Mouse (Mus musculus) limb, embryonic 15.5 days (tissue): ENCODE measurements around the gene Scarb1. TPM values are rescaled to one million over a fixed set of nuclear protein-coding genes. Genes with fewer than 3 reads are reported as not detected.

ENCODE experiments used
- ATAC-seq: fragments of 200-750 bp; cut with Nextera tagmentation; 2 replicates; pipeline ENCODE4 v1.8.0; 2017; ENCODE audit warnings: low read depth, moderate TSS enrichment; ENCODE audit not compliant: insufficient number of reproducible peaks, low FRiP score, low TSS enrichment
- H3K27ac ChIP-seq: fragments of 300-500 bp; sonication (generic); 2 replicates; pipeline ENCODE4 v1.5.1; 2015; ENCODE audit warnings: moderate library complexity, mild to moderate bottlenecking, inconsistent platforms
- H3K27me3 ChIP-seq: fragments of 300-500 bp; sonication (generic); 2 replicates; pipeline ENCODE4 v1.6.1; 2015; ENCODE audit warnings: inconsistent platforms
- H3K36me3 ChIP-seq: fragments of 300-500 bp; sonication (generic); 2 replicates; pipeline ENCODE4 v1.6.1; 2015; ENCODE audit warnings: inconsistent platforms
- H3K4me1 ChIP-seq: fragments of 300-500 bp; sonication (generic); 2 replicates; pipeline ENCODE4 v1.6.1; 2015; ENCODE audit warnings: inconsistent platforms
- H3K4me2 ChIP-seq: fragments of 300-500 bp; sonication (generic); 2 replicates; pipeline ENCODE4 v1.6.1; 2015; ENCODE audit warnings: mild to moderate bottlenecking, inconsistent platforms
- H3K4me3 ChIP-seq: fragments of 300-500 bp; sonication (generic); 2 replicates; pipeline ENCODE4 v1.5.1; 2015; ENCODE audit warnings: mild to moderate bottlenecking, inconsistent platforms
- H3K9ac ChIP-seq: fragments of 300-500 bp; sonication (generic); 2 replicates; pipeline ENCODE4 v1.6.1; 2015; ENCODE audit warnings: inconsistent platforms
- H3K9me3 ChIP-seq: fragments of 300-500 bp; sonication (generic); 2 replicates; pipeline ENCODE4 v1.6.1; 2016; ENCODE audit warnings: inconsistent platforms
- WGBS: fragments of 180-500 bp; shearing (Covaris S2); methylation state at CpG from one replicate; pipeline ENCODE4 v1.1.7; 2015; 5-methylcytosine and 5-hydroxymethylcytosine counted together
- polyA plus RNA-seq: library from polyadenylated mRNA; unstranded; fragments of >200 nt; fragmentation: Nextera tagmentation; extraction: Ambion mirVana; gene quantifications from 2 replicates; pipeline ENCODE4 v1.2.1, GENCODE M21; 2015

Scarb1 gene
- polyA plus RNA-seq, 1 experiment from 2014 or later: 57.2 TPM

- H3K4me1 ChIP-seq: peaks cover 14% of the 10 kb centered on the region
- no peaks in the 10 kb centered on the region for H3K36me3 ChIP-seq
- no peak overlapping the region for H3K4me2 ChIP-seq
- H3K27ac ChIP-seq: peak overlapping the region; percentile 47; the same call in 1 of the 2 replicates
- ATAC-seq: no peak; the same call in 1 of the 2 replicates
- H3K9me3 ChIP-seq: no peaks in the 10 kb centered on the region
- no peak overlapping the region for H3K4me3 ChIP-seq
- WGBS: 34% methylated on average over 6 of the region's 6 CpGs
- no peak overlapping the region for H3K9ac ChIP-seq
- H3K27me3 ChIP-seq: no peaks in the 10 kb centered on the region
These were observed 105.0 kb downstream of the Scarb1 start for GRCm38 (mm10) chr5:125235874-125236273.

- Histone ChIP-seq H3K4me1 (peaks cover 14% of the 10 kb centered on the region), H3K36me3 (no peaks in the 10 kb centered on the region), H3K27ac (no peak overlapping the region), H3K9me3 (no peaks in the 10 kb centered on the region), H3K4me3 (no peak overlapping the region), H3K9ac (no peak overlapping the region), H3K27me3 (no peaks in the 10 kb centered on the region), H3K4me2 (no peak overlapping the region)
- 95% methylated on average over 3 of the region's 3 CpGs for WGBS
- no peak for ATAC-seq
These were observed 105.5 kb downstream of the Scarb1 start for GRCm38 (mm10) chr5:125235398-125235797.

GRCm38 (mm10) chr5:125234399-125234798, 106.5 kb downstream of the Scarb1 start:
- Histone ChIP-seq H3K4me2 (no peak overlapping the region), H3K4me1 (peaks cover 14% of the 10 kb centered on the region), H3K9ac (no peak overlapping the region), H3K36me3 (no peaks in the 10 kb centered on the region), H3K27ac (no peak overlapping the region), H3K9me3 (no peaks in the 10 kb centered on the region), H3K27me3 (no peaks in the 10 kb centered on the region), H3K4me3 (no peak overlapping the region)
- 68% methylated on average over 8 of the region's 8 CpGs for WGBS
- ATAC-seq: no peak

- Histone ChIP-seq H3K27me3 (no peaks in the 10 kb centered on the region), H3K9me3 (no peaks in the 10 kb centered on the region), H3K4me1 (peaks cover 14% of the 10 kb centered on the region), H3K36me3 (no peaks in the 10 kb centered on the region), H3K27ac (no peak overlapping the region), H3K9ac (no peak overlapping the region), H3K4me2 (no peak overlapping the region), H3K4me3 (no peak overlapping the region)
- ATAC-seq: no peak
- 94% methylated on average over 1 of the region's 1 CpGs for WGBS
These were observed 107.4 kb downstream of the Scarb1 start for GRCm38 (mm10) chr5:125233478-125233877.

- Histone ChIP-seq H3K4me1 (peaks cover 8% of the 10 kb centered on the region), H3K36me3 (no peaks in the 10 kb centered on the region), H3K27ac (no peak overlapping the region), H3K4me3 (no peak overlapping the region), H3K9ac (no peak overlapping the region), H3K27me3 (no peaks in the 10 kb centered on the region), H3K4me2 (no peak overlapping the region), H3K9me3 (no peaks in the 10 kb centered on the region)
- ATAC-seq: no peak
- 70% methylated on average over 7 of the region's 7 CpGs for WGBS
These were observed 108.4 kb downstream of the Scarb1 start for GRCm38 (mm10) chr5:125232443-125232979.

- Histone ChIP-seq H3K4me1 (peaks cover 11% of the 10 kb centered on the region), H3K4me2 (no peak overlapping the region), H3K27me3 (no peaks in the 10 kb centered on the region), H3K4me3 (no peak overlapping the region), H3K9me3 (no peaks in the 10 kb centered on the region), H3K9ac (no peak overlapping the region), H3K27ac (no peak overlapping the region), H3K36me3 (no peaks in the 10 kb centered on the region)
- 80% methylated on average over 5 of the region's 5 CpGs for WGBS
- ATAC-seq: no peak
These were observed 110.4 kb downstream of the Scarb1 start for GRCm38 (mm10) chr5:125230463-125230862.

- H3K4me1 ChIP-seq: peaks cover 19% of the 10 kb centered on the region
- no peak overlapping the region for H3K9ac ChIP-seq
- WGBS: 83% methylated on average over 2 of the region's 2 CpGs
- H3K27me3 ChIP-seq: no peaks in the 10 kb centered on the region
- H3K4me2 ChIP-seq: no peak overlapping the region
- H3K9me3 ChIP-seq: no peaks in the 10 kb centered on the region
- H3K4me3 ChIP-seq: no peak overlapping the region
- no peak for ATAC-seq
- H3K27ac ChIP-seq: no peak overlapping the region
- no peaks in the 10 kb centered on the region for H3K36me3 ChIP-seq
These were observed 111.8 kb downstream of the Scarb1 start for GRCm38 (mm10) chr5:125229097-125229496.

GRCm38 (mm10) chr5:125227699-125228098, 113.2 kb downstream of the Scarb1 start:
- Histone ChIP-seq H3K36me3 (no peaks in the 10 kb centered on the region), H3K4me2 (no peak overlapping the region), H3K9me3 (no peaks in the 10 kb centered on the region), H3K4me3 (no peak overlapping the region), H3K27ac (no peak overlapping the region), H3K9ac (no peak overlapping the region), H3K4me1 (peaks cover 24% of the 10 kb centered on the region), H3K27me3 (no peaks in the 10 kb centered on the region)
- no peak for ATAC-seq
- 95% methylated on average over 4 of the region's 4 CpGs for WGBS

Other genes starting within 250 kb of the Scarb1 start
- gene Ncor2, start 161.9 kb downstream of the Scarb1 start, polyA plus RNA-seq: 32.7 and 34.1 TPM in 2 replicates
- 0.14 and 0.32 TPM in 2 replicates for gene Gm10382, start 48.2 kb upstream of the Scarb1 start, polyA plus RNA-seq
- 1,133 and 1,236 TPM in 2 replicates for gene Ubc, start 49.1 kb upstream of the Scarb1 start, polyA plus RNA-seq
- gene Dhx37, start 93.0 kb upstream of the Scarb1 start, polyA plus RNA-seq: 9.0 and 9.2 TPM in 2 replicates
- 32.4 and 33.0 TPM in 2 replicates for gene Bri3bp, start 100.5 kb upstream of the Scarb1 start, polyA plus RNA-seq
- gene Aacs, start 134.7 kb upstream of the Scarb1 start, polyA plus RNA-seq: 50.5 and 53.2 TPM in 2 replicates
- 0.22 and 0.31 TPM in 2 replicates for gene Tmem132b, start 190.7 kb upstream of the Scarb1 start, polyA plus RNA-seq